Mouse (Mus musculus) liver, embryonic 13.5 days (tissue): Measurements from ENCODE around the gene Zbtb20. TPM values are rescaled to one million over a fixed set of nuclear protein-coding genes. Genes with fewer than 3 reads are reported as not detected.

Experiments used
- ATAC-seq: fragments of 200-750 bp; cut with Nextera tagmentation; 2 replicates; pipeline ENCODE4 v1.8.0; 2017; ENCODE audit warnings: low read depth, mild to moderate bottlenecking, moderate number of reproducible peaks, moderate library complexity
- DNase-seq: peaks from one replicate; pipeline ENCODE4 v3.0.0; 2022
- H3K27ac ChIP-seq: fragments of 300-500 bp; sonication (generic); 2 replicates; pipeline ENCODE4 v1.5.1; 2015; ENCODE audit warnings: moderate library complexity, mild to moderate bottlenecking, inconsistent platforms
- H3K27me3 ChIP-seq: fragments of 300-500 bp; sonication (generic); 2 replicates; pipeline ENCODE4 v1.6.1; 2015; ENCODE audit warnings: mild to moderate bottlenecking, inconsistent platforms
- H3K36me3 ChIP-seq: fragments of 300-500 bp; sonication (generic); 2 replicates; pipeline ENCODE4 v1.6.1; 2015; ENCODE audit warnings: mild to moderate bottlenecking, inconsistent platforms
- H3K4me1 ChIP-seq: fragments of 300-500 bp; sonication (generic); replicated peaks from 2 replicates; pipeline ENCODE4 v1.6.1; 2015; ENCODE audit warnings: inconsistent platforms
- H3K4me2 ChIP-seq: fragments of 300-500 bp; sonication (generic); 2 replicates; pipeline ENCODE4 v1.6.1; 2015; ENCODE audit warnings: inconsistent platforms, mild to moderate bottlenecking, moderate library complexity
- H3K4me3 ChIP-seq: fragments of 300-500 bp; sonication (generic); replicated peaks from 2 replicates; pipeline ENCODE4 v1.5.1; 2015; ENCODE audit warnings: mild to moderate bottlenecking, inconsistent platforms
- H3K9ac ChIP-seq: fragments of 300-500 bp; sonication (generic); 2 replicates; pipeline ENCODE4 v1.6.1; 2015; ENCODE audit warnings: mild to moderate bottlenecking, inconsistent platforms
- H3K9me3 ChIP-seq: fragments of 300-500 bp; sonication (generic); replicated peaks from 2 replicates; pipeline ENCODE4 v1.6.1; 2016; ENCODE audit warnings: inconsistent platforms
- WGBS: fragments of 180-500 bp; shearing (Covaris S2); methylation state at CpG from one replicate; pipeline ENCODE4 v1.1.7; 2015; ENCODE audit not compliant: insufficient replicate concordance; 5-methylcytosine and 5-hydroxymethylcytosine counted together
- polyA plus RNA-seq: library from polyadenylated mRNA; unstranded; fragments of >200 nt; fragmentation: Nextera tagmentation; extraction: Ambion mirVana; gene quantifications from 2 replicates; pipeline ENCODE4 v1.2.1, GENCODE M21; 2015

Gene Zbtb20
- polyA plus RNA-seq, 1 experiment from 2014 or later: 2.5 TPM

DNA sequence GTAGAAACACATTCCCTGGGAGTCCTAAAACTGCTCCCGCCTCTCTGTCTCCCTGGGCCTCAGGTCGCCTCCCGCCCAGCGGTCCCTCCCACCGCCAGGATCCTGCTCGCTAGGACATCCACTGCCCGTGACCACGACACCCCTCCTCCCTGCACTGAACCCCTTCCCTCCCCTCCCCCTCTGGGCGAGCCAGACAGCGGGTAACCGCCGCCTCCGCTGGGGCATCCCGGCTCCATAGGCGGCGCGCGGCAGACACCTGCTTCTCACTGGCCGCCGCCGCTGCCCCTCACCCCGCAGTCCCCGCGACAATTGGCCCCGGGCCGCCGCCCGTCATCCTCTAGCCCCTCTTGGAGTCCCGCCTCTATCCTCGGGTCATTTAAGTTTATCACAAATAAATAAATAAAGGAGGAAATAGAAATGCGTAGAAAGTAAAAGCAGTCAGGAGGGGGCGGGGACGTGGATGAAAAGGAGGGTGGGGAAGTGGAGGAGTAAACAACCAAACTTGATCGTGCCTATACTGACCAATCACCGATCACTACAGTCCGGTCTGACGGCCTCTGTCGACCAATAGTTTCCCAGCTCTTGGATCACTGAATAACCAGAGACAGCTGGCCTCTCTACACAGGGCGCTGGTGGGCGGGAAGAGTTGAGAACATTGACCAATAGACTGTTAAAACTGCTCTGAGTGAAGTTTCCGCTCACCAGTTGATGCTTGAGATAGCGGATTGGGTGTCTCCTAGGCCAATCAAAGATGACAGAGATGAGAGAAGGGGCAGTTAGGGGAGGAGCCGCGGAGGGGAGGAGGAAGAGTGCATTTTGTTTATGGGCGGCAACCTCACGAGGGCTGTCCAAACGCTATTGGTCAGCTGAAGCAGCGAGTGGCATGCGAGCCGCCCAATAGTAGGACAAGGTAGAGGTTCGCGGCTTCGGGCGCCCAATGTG lies 500 bp upstream of the Zbtb20 start:
- WGBS: under 1% methylated on average over 54 of the region's 54 CpGs
- Histone ChIP-seq H3K4me1 (peaks cover 17% of the 10 kb centered on the region), H3K27ac (peak overlapping the region; percentile 88), H3K4me3 (peak overlapping the region; percentile 79), H3K36me3 (no peaks in the 10 kb centered on the region), H3K27me3 (no peaks in the 10 kb centered on the region), H3K9ac (peak overlapping the region; percentile 75), H3K9me3 (no peaks in the 10 kb centered on the region), H3K4me2 (peak overlapping the region; percentile 83)
- DNase-seq (peak; percentile 97), ATAC-seq (peak; percentile 93)

DNA sequence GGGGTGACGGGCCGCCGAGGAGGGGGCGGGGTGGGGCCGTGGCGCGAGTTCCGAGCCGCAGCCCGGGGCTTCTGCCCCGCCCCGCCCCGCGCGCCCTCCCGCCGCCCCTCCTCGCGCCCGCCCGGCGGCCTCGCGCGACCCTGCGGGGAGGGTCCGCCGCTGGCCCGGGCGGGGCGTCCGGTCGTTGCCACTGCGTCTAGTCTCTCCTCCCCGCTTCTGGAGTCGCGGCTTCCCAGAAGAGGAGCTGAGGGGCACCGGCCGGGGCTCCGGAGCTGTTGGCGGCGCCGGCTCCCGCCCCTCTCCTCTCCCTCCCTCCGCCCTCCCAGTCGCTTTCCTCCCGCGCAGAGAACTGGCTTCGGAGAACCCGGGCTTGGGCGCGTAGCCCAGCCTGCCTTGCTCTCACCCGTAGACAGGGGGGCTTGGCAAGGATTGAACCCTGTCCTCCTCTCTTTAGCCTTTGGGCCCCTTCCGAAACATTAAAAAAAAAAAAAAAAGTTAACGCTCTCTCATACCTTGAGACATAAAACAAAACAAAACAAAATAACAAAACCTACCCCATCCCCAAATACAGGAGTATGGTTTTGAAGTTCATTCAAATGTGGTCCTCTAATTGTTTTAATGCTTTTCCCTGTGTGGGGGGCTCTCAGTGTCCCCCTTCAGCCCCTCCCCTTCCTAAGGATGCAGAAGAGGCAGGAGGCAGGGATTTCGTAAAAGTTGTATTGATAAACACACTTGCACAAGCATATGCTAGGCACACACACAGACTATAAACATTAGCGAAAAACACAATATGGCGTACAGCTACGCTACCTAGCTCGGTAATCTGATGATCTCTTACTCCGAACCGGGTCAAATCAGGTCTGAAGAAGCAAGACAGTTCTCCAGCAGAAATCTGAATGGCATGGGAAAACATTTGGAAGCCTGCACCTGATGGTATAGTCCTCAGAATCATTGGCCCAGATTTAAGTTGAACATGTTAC lies 630 bp downstream of the Zbtb20 start:
- no peaks in the 10 kb centered on the region for H3K36me3 ChIP-seq
- WGBS: 3% methylated on average over 27 of the region's 62 CpGs
- peaks cover 13% of the 10 kb centered on the region for H3K4me1 ChIP-seq
- peak; percentile 37 for ATAC-seq
- H3K4me2 ChIP-seq: peak overlapping the region; percentile 83
- H3K27ac ChIP-seq: peak overlapping the region; percentile 88
- peak overlapping the region; percentile 83 for H3K9ac ChIP-seq
- H3K4me3 ChIP-seq: peak overlapping the region; percentile 79
- no peaks in the 10 kb centered on the region for H3K9me3 ChIP-seq
- DNase-seq: peak; percentile 1
- no peaks in the 10 kb centered on the region for H3K27me3 ChIP-seq

DNA sequence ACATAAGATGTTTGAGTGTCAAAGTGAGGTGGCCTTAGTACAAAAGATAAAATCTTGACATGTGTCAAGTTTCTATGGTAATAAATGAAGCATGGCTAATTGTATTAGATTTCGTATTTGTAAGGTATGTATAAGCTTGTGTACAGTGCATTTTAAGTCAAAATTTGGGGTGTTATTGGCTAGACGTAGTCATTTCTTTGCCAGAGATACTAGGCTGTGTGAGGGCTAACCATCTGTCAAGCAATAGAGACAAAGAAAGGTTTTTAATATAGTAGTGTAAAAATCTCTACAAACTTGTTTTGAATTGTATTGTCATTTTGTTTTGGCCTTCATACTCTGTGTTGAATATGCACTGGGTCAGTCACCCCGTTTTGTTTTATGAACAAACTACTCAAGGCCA lies 4.4 kb downstream of the Zbtb20 start:
- Histone ChIP-seq H3K9me3 (no peaks in the 10 kb centered on the region), H3K9ac (no peak overlapping the region), H3K4me3 (no peak overlapping the region), H3K36me3 (no peaks in the 10 kb centered on the region), H3K27me3 (no peaks in the 10 kb centered on the region), H3K4me2 (no peak overlapping the region), H3K4me1 (peaks cover 7% of the 10 kb centered on the region), H3K27ac (no peak overlapping the region)
- no peak for DNase-seq
- WGBS: 54% methylated on average over 3 of the region's 3 CpGs
- no peak for ATAC-seq

DNA sequence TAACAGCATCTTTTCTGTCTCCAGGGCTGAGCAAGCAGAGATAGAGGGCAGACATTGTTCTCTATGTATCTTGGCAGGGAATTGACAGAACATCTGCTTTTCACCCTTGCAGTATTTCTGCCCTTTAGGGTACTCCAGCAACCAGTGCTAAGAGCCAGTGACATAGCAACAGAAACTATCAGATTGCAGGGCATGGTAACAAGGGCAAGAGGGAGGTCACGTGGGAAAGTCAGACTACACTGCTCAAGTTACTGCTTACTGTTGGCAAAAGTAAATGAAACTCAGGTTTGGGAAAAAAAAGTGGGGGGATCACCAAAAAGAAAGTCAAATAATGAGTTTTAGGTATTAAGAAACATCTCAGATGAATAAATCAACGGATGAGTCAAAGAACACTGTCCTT lies 9.9 kb downstream of the Zbtb20 start:
- WGBS: 59% methylated on average over 2 of the region's 2 CpGs
- no peak for ATAC-seq
- H3K9me3 ChIP-seq: no peaks in the 10 kb centered on the region
- no peaks in the 10 kb centered on the region for H3K27me3 ChIP-seq
- no peak overlapping the region for H3K9ac ChIP-seq
- no peak overlapping the region for H3K4me2 ChIP-seq
- no peaks in the 10 kb centered on the region for H3K4me1 ChIP-seq
- H3K36me3 ChIP-seq: no peaks in the 10 kb centered on the region
- H3K27ac ChIP-seq: no peak overlapping the region
- no peak overlapping the region for H3K4me3 ChIP-seq
- no peak for DNase-seq

DNA sequence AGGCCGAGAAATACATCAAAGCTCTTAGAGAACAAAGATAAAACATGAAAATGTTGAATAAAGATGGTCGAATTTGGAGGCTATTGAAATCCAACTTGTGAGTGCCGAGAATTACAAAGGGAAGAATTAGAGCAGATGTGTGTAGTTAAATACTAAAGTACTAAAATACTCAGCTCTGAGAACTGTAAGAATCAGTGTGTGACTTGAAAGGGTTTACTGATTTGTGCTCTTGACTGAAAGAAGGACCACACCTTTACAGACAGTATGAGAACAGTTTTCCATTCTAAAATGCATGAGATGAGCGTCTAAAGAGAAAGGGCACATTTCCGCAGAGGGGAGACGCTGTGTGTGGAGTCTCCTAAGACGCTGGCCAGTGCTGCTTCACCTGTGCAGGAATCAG lies 10.3 kb downstream of the Zbtb20 start:
- DNase-seq (no peak), ATAC-seq (no peak)
- Histone ChIP-seq H3K27me3 (no peaks in the 10 kb centered on the region), H3K4me3 (no peak overlapping the region), H3K4me1 (no peaks in the 10 kb centered on the region), H3K9ac (no peak overlapping the region), H3K27ac (no peak overlapping the region), H3K9me3 (no peaks in the 10 kb centered on the region), H3K4me2 (no peak overlapping the region), H3K36me3 (no peaks in the 10 kb centered on the region)
- WGBS: 63% methylated on average over 7 of the region's 7 CpGs

DNA sequence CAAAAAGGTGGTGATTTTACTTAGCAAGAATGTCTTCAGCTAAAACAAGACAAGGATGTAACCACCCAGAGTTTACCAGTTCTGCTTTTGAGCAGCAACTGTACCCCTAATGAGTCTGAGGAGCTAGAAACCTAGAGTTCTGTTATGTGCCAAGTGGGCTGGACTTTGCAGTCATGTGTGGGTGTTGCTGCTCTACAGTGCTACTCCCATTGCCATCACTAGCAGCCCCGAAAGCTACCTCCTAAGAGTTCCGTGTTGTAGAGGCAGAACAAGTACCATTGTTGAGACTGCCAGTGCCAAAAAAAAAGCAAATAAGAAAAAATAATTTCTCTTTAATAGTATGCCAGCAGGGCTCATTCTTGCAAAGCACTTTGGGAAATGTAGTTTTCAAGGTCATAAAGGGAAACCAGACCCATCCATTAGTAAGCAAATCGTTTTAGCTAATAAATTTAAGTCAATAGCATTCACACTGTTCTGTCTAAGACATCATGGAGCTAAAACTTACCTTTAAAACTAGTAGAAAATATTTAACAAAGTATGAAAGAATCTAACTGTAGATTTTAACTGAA lies 21.5 kb downstream of the Zbtb20 start:
- Histone ChIP-seq H3K4me3 (no peak overlapping the region), H3K4me2 (no peak overlapping the region), H3K36me3 (no peaks in the 10 kb centered on the region), H3K4me1 (no peaks in the 10 kb centered on the region), H3K9ac (no peak overlapping the region), H3K27me3 (no peaks in the 10 kb centered on the region), H3K9me3 (no peaks in the 10 kb centered on the region), H3K27ac (no peak overlapping the region)
- no peak for ATAC-seq
- 65% methylated on average over 3 of the region's 3 CpGs for WGBS
- no peak for DNase-seq

DNA sequence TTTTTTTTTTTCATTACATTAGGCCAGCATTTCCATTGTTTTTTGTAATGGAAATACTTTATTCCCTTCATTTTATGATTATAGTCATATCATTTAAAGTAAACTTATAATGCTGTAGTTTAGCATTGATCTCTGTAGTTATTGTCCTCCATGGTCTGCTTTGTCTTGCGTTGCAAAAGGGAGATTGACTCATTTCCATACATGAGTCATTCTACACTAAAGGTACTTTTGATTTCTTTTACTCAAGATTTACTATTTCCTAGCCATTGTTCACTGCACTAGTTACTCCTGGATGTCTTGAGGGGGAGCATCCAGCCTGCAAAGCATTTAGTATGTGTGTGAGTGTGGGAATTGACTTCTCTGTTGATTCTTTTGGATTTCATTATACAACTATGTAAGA lies 24.6 kb downstream of the Zbtb20 start:
- 63% methylated on average over 1 of the region's 1 CpGs for WGBS
- Histone ChIP-seq H3K9me3 (no peaks in the 10 kb centered on the region), H3K4me1 (no peaks in the 10 kb centered on the region), H3K27ac (no peak overlapping the region), H3K27me3 (no peaks in the 10 kb centered on the region), H3K9ac (no peak overlapping the region), H3K4me3 (no peak overlapping the region), H3K4me2 (no peak overlapping the region), H3K36me3 (no peaks in the 10 kb centered on the region)
- DNase-seq (no peak), ATAC-seq (no peak)

DNA sequence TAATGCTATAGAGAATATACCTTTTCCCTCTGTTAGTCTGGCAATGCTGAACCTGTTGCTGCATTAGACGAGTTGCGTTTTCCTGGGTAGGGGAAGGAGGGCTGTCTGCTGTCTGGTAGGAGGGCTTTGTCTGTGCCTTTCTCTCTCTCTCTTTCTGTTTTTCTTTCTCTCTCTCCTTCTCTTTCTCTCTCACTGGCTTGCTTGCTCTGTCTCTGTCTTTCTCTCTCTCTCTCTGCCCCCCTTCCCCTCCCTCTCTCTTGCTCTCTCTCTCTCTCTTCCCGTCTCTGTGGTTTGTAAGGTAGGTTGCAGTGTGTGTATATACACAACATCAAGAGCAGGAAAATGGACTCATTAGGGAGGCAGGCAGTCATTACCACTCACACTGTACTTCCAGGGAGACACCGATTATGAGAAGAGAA lies 31.6 kb downstream of the Zbtb20 start:
- Histone ChIP-seq H3K4me1 (no peaks in the 10 kb centered on the region), H3K4me2 (peak overlapping the region; percentile 29; the same call in 1 of the 2 replicates), H3K4me3 (peak overlapping the region; percentile 25), H3K36me3 (no peaks in the 10 kb centered on the region), H3K27ac (no peak overlapping the region), H3K9ac (0 out of 2 replicates have a peak overlapping the region, but pooled peaks have one; percentile 22), H3K9me3 (no peaks in the 10 kb centered on the region), H3K27me3 (no peaks in the 10 kb centered on the region)
- ATAC-seq: peak; percentile 48; the same call in 1 of the 2 replicates
- DNase-seq: no peak
- whole genome bisulfite sequencing: 23% methylated on average over 4 of the region's 4 CpGs

DNA sequence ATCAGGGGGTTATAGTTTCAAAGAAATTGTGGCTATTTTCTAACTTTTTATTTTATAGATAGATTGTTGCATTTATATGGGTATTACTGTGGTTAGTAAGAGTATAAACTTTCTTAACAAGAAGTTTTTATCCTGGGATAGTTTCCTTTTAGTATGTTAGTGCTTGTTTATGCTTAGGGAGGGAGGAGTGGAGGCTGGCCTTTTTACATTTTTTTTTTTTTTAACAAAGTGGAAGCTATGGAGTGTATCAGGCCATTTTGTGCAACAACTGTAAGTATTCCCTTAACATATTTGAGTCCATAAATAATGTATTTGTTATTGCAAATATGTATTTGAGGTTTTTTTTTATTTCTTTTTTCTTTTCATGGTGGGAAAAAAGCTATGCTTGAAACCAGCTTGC lies 32.7 kb downstream of the Zbtb20 start:
- H3K9me3 ChIP-seq: no peaks in the 10 kb centered on the region
- H3K9ac ChIP-seq: no peak overlapping the region
- ATAC-seq: no peak
- H3K27me3 ChIP-seq: no peaks in the 10 kb centered on the region
- H3K4me1 ChIP-seq: no peaks in the 10 kb centered on the region
- no peaks in the 10 kb centered on the region for H3K36me3 ChIP-seq
- H3K4me2 ChIP-seq: no peak overlapping the region
- H3K27ac ChIP-seq: no peak overlapping the region
- no peak overlapping the region for H3K4me3 ChIP-seq
- no peak for DNase-seq

DNA sequence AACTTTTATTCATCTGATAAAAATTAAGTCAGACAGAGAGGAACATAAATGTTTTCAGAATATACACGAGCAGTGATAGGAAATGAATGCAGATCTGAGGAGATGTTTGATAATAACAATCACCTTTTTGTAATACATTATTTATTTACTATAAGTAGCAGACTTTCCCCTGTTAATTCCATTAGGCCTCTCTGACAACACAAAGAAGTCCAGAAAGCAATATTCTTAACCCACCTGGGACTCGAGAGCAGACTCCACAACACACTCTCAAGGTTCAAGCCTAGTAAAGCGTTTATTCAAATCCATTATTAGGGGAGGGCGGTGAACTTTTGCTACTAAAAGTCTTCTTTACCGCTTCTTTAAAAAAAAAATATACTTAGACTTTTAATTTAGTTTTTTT lies 33.2 kb downstream of the Zbtb20 start:
- Histone ChIP-seq H3K4me2 (no peak overlapping the region), H3K27ac (no peak overlapping the region), H3K4me1 (no peaks in the 10 kb centered on the region), H3K9me3 (no peaks in the 10 kb centered on the region), H3K9ac (no peak overlapping the region), H3K4me3 (no peak overlapping the region), H3K27me3 (no peaks in the 10 kb centered on the region), H3K36me3 (no peaks in the 10 kb centered on the region)
- ATAC-seq (no peak), DNase-seq (no peak)
- 67% methylated on average over 5 of the region's 5 CpGs for WGBS

DNA sequence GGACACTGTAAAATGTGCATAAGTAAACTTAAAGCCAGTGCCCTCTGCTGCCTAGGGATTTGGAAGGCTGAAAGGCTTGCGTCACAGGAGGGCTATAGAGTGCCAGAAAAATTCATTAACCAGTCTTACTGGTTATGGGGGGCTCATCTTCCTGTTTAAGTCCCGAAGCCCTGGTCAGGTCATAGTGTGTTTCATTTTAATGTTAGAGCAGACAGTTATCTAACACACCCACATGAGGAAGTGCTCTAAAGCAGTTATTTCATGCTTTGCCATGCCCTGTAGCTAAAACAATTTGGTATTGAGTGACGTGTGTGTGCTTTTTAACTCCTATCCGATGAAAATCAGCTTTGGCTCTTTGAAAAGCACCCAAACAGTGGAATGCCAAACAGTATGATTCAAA lies 34.3 kb downstream of the Zbtb20 start:
- Histone ChIP-seq H3K27me3 (no peaks in the 10 kb centered on the region), H3K4me1 (no peaks in the 10 kb centered on the region), H3K9ac (no peak overlapping the region), H3K27ac (no peak overlapping the region), H3K9me3 (no peaks in the 10 kb centered on the region), H3K4me2 (no peak overlapping the region), H3K36me3 (no peaks in the 10 kb centered on the region), H3K4me3 (no peak overlapping the region)
- DNase-seq: no peak
- 42% methylated on average over 4 of the region's 4 CpGs for WGBS
- ATAC-seq: no peak
